Mouse (Mus musculus): ENCODE data around the gene Zfp488. TPM values are rescaled to one million over a fixed set of nuclear protein-coding genes. Genes with fewer than 3 reads are reported as not detected.

Gene Zfp488
- total RNA-seq, 1 experiment: not detected

DNA sequence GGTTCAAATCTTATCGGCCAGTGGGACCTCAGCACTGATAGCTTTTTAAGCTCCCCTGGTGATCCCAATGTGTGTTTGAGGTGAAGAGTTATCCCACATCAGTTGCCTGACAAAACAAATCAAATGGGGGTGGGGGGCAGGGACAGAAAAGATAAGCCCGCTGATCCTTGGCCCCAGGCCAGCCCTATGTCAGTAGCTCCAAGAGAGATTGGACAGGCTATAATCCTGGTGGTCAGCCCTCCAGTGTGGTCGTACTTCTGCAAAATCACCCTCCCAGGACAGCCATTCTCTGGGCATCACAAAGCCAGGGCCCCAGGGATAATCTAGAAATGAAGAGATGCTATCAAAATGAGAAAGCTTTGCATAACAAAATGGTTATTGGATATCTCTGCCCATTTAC, 19.7 kb downstream of the Zfp488 start:
- TF ChIP-seq MAFK (IDR thresholded peaks at IDR 0.05; ENCODE audit: insufficient read depth, low read depth, low read length): no peak
- TF ChIP-seq ZNF384 (IDR thresholded peaks at IDR 0.05; ENCODE audit: low read depth, low read length): no peak
- no peak for TF ChIP-seq ZC3H11A (IDR thresholded peaks at IDR 0.05; ENCODE audit: borderline replicate concordance, low read depth, low read length)
- no peak for TF ChIP-seq CHD2 (IDR thresholded peaks at IDR 0.05; ENCODE audit: low read depth, low read length)
- TF ChIP-seq HCFC1 (IDR thresholded peaks at IDR 0.05; ENCODE audit: borderline replicate concordance, insufficient read depth, low read length): no peak
- Histone ChIP-seq H3K36me3 (ENCODE audit: control insufficient read depth, insufficient read depth, low read length, poor library complexity, severe bottlenecking) (no peaks in the 10 kb centered on the region), H3K9me3 (ENCODE audit: control insufficient read depth, insufficient read depth, low read depth, low read length) (no peaks in the 10 kb centered on the region), H3K27ac (ENCODE audit: insufficient read depth, low read depth, low read length, poor library complexity, severe bottlenecking) (no peak overlapping the region), H3K9ac (ENCODE audit: insufficient read depth, low read depth, low read length, poor library complexity, severe bottlenecking) (no peak overlapping the region), H3K4me1 (ENCODE audit: control insufficient read depth in 2 of 2, insufficient read depth in 2 of 2, low read length in 2 of 2, poor library complexity in 1 of 2) (no peaks in the 10 kb centered on the region), H3K4me3 (ENCODE audit: insufficient read depth in 1 of 2, low read depth in 1 of 2, low read length in 2 of 2, poor library complexity in 1 of 2, severe bottlenecking in 1 of 2) (no peak overlapping the region)
- in situ Hi-C loops (cut with MboI; ENCODE audit: low sequenced_read_pairs in 2 of 2, unreplicated experiment in 2 of 2): no loop called here
- no peak for DNase-seq (ENCODE audit: low read depth, low spot score)

- TF ChIP-seq ZNF384 (IDR thresholded peaks at IDR 0.05; ENCODE audit: low read depth, low read length): no peak
- TF ChIP-seq CHD2 (IDR thresholded peaks at IDR 0.05; ENCODE audit: low read depth, low read length): no peak
- TF ChIP-seq MAFK (IDR thresholded peaks at IDR 0.05; ENCODE audit: insufficient read depth, low read depth, low read length): no peak
- H3K9ac ChIP-seq (ENCODE audit: insufficient read depth, low read depth, low read length, poor library complexity, severe bottlenecking): no peak overlapping the region
- no peaks in the 10 kb centered on the region for H3K4me1 ChIP-seq (ENCODE audit: control insufficient read depth in 2 of 2, insufficient read depth in 2 of 2, low read length in 2 of 2, poor library complexity in 1 of 2)
- H3K36me3 ChIP-seq (ENCODE audit: control insufficient read depth, insufficient read depth, low read length, poor library complexity, severe bottlenecking): no peaks in the 10 kb centered on the region
- DNase-seq (ENCODE audit: low read depth, low spot score): no peak
- no peaks in the 10 kb centered on the region for H3K9me3 ChIP-seq (ENCODE audit: control insufficient read depth, insufficient read depth, low read depth, low read length)
- no peak overlapping the region for H3K27ac ChIP-seq (ENCODE audit: insufficient read depth, low read depth, low read length, poor library complexity, severe bottlenecking)
- in situ Hi-C loops (cut with MboI; ENCODE audit: low sequenced_read_pairs in 2 of 2, unreplicated experiment in 2 of 2): no loop called here
- H3K4me3 ChIP-seq (ENCODE audit: insufficient read depth in 1 of 2, low read depth in 1 of 2, low read length in 2 of 2, poor library complexity in 1 of 2, severe bottlenecking in 1 of 2): no peak overlapping the region
Observed at GRCm38 (mm10) chr14:33958186-33958585, 20.4 kb downstream of the Zfp488 start.

DNA sequence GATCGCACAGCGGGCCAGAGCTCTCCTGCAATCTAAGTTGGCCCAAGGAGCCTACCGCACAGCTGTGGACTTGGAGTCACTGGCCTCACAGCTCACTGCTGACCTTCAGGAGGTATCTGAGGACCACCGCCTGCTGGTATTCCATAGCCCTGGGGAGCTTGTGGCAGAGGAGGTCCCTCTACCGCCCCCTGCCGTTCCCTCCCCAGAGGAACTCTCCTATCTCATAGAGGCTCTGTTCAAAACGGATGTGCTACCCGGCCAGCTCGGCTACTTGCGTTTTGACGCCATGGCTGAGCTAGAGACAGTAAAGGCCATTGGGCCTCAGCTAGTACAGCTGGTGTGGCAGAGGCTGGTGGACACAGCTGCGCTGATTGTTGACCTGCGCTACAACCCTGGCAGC, 22.5 kb downstream of the Zfp488 start:
- in situ Hi-C loops (cut with MboI; ENCODE audit: low sequenced_read_pairs in 2 of 2, unreplicated experiment in 2 of 2): no loop called here
- no peak overlapping the region for H3K9ac ChIP-seq (ENCODE audit: insufficient read depth, low read depth, low read length, poor library complexity, severe bottlenecking)

GRCm38 (mm10) chr14:33953761-33954160, 24.8 kb downstream of the Zfp488 start, which contains the start of gene Rbp3:
TSS of gene Rbp3 (plus strand) at chr14:33954003.
- in situ Hi-C loops (cut with MboI; ENCODE audit: low sequenced_read_pairs in 2 of 2, unreplicated experiment in 2 of 2): no loop called here
- no peak within 1 kb of the TSS for H3K27ac ChIP-seq (ENCODE audit: insufficient read depth, low read depth, low read length, poor library complexity, severe bottlenecking)
- TF ChIP-seq ZNF384 (IDR thresholded peaks at IDR 0.05; ENCODE audit: low read depth, low read length) (no peak), MAFK (IDR thresholded peaks at IDR 0.05; ENCODE audit: insufficient read depth, low read depth, low read length) (no peak), HCFC1 (IDR thresholded peaks at IDR 0.05; ENCODE audit: borderline replicate concordance, insufficient read depth, low read length) (no peak), CHD2 (IDR thresholded peaks at IDR 0.05; ENCODE audit: low read depth, low read length) (no peak), ZC3H11A (IDR thresholded peaks at IDR 0.05; ENCODE audit: borderline replicate concordance, low read depth, low read length) (no peak)
- H3K9ac ChIP-seq (ENCODE audit: insufficient read depth, low read depth, low read length, poor library complexity, severe bottlenecking): no peak within 1 kb of the TSS
- no peaks in the 10 kb centered on the region for H3K9me3 ChIP-seq (ENCODE audit: control insufficient read depth, insufficient read depth, low read depth, low read length)
- no peaks in the 10 kb centered on the region for H3K36me3 ChIP-seq (ENCODE audit: control insufficient read depth, insufficient read depth, low read length, poor library complexity, severe bottlenecking)
- H3K4me3 ChIP-seq (ENCODE audit: insufficient read depth in 1 of 2, low read depth in 1 of 2, low read length in 2 of 2, poor library complexity in 1 of 2, severe bottlenecking in 1 of 2): no peak within 1 kb of the TSS
- DNase-seq (ENCODE audit: low read depth, low spot score): no peak
- no peaks in the 10 kb centered on the region for H3K4me1 ChIP-seq (ENCODE audit: control insufficient read depth in 2 of 2, insufficient read depth in 2 of 2, low read length in 2 of 2, poor library complexity in 1 of 2)

More for the DNA sequence above, 22.5 kb downstream of the Zfp488 start:
- Histone ChIP-seq H3K4me3 (ENCODE audit: insufficient read depth in 1 of 2, low read depth in 1 of 2, low read length in 2 of 2, poor library complexity in 1 of 2, severe bottlenecking in 1 of 2) (peak overlapping the region; percentile 57 to 66; a peak in 3 of 4 replicates), H3K4me1 (ENCODE audit: control insufficient read depth in 2 of 2, insufficient read depth in 2 of 2, low read length in 2 of 2, poor library complexity in 1 of 2) (no peaks in the 10 kb centered on the region), H3K9me3 (ENCODE audit: control insufficient read depth, insufficient read depth, low read depth, low read length) (no peaks in the 10 kb centered on the region), H3K27ac (ENCODE audit: insufficient read depth, low read depth, low read length, poor library complexity, severe bottlenecking) (no peak overlapping the region), H3K36me3 (ENCODE audit: control insufficient read depth, insufficient read depth, low read length, poor library complexity, severe bottlenecking) (no peaks in the 10 kb centered on the region)
- peak; percentile 66 for DNase-seq (ENCODE audit: low read depth, low spot score)
- TF ChIP-seq ZNF384 (IDR thresholded peaks at IDR 0.05; ENCODE audit: low read depth, low read length) (no peak), MAFK (IDR thresholded peaks at IDR 0.05; ENCODE audit: insufficient read depth, low read depth, low read length) (no peak), CHD2 (IDR thresholded peaks at IDR 0.05; ENCODE audit: low read depth, low read length) (no peak), HCFC1 (IDR thresholded peaks at IDR 0.05; ENCODE audit: borderline replicate concordance, insufficient read depth, low read length) (no peak), ZC3H11A (IDR thresholded peaks at IDR 0.05; ENCODE audit: borderline replicate concordance, low read depth, low read length) (no peak)
